Mouse (Mus musculus) lung, adult 2 months (tissue): ENCODE measurements around the gene Zfp511.

Experiments
- CTCF ChIP-seq: fragments of 200-500 bp; IDR thresholded peaks from 2 replicates; pipeline ENCODE4 v1.5.1; 2011; ENCODE audit warnings: mild to moderate bottlenecking, low read length, control low read depth; ENCODE audit not compliant: insufficient read depth
- POLR2A ChIP-seq: fragments of 200-500 bp; IDR thresholded peaks from 2 replicates; pipeline ENCODE4 v1.6.1; 2011; ENCODE audit warnings: low read depth, mild to moderate bottlenecking, control low read depth, low read length, borderline replicate concordance; ENCODE audit errors: extremely low read depth

- TF ChIP-seq CTCF = no peak
- no peak for TF ChIP-seq POLR2A
Measured at GRCm38 (mm10) chr7:140011336-140011735, 24.9 kb upstream of the Zfp511 start.
